Mouse (Mus musculus) CD8-positive naive resting alpha-beta T cell, adult 2 months (primary cell): Measurements from ENCODE around the gene Noc3l.

ENCODE experiments used
- DNase-seq, 2 experiments: peaks; one replicate each; pipeline ENCODE4 v3.0.0; 2022; ENCODE audit warnings: low read depth in 2 of 2, low spot score in 2 of 2

Noc3l gene

GRCm38 (mm10) chr19:38758685-38759472, 60.2 kb downstream of the Noc3l start:
- no peak for DNase-seq

- no peak for DNase-seq
These were observed 61.0 kb downstream of the Noc3l start for GRCm38 (mm10) chr19:38758056-38758455.

GRCm38 (mm10) chr19:38757161-38757560, 61.9 kb downstream of the Noc3l start:
- DNase-seq, result no peak

- DNase-seq, result no peak
These were observed 68.8 kb downstream of the Noc3l start for GRCm38 (mm10) chr19:38750192-38750591.

- no peak for DNase-seq
These were observed 72.5 kb downstream of the Noc3l start for GRCm38 (mm10) chr19:38746492-38747014.

- no peak for DNase-seq
These were observed 73.1 kb downstream of the Noc3l start for GRCm38 (mm10) chr19:38745810-38746491.

GRCm38 (mm10) chr19:38744546-38744945, 74.5 kb downstream of the Noc3l start:
- DNase-seq, result no peak
